Mouse (Mus musculus) left cerebral cortex, adult 8-10 months (tissue): ENCODE results near the gene Clrn1. TPM values are rescaled to one million over a fixed set of nuclear protein-coding genes. Genes with fewer than 3 reads are reported as not detected.
A peak's percentile ranks its signal among the peaks of the same experiment; 100 is the strongest.

ENCODE experiments used
- DNase-seq, 2 experiments: peaks; one replicate each; pipeline ENCODE4 v3.0.0; 2022; ENCODE audit warnings: low spot score in 2 of 2
- total RNA-seq, 4 experiments: library from RNA; stranded (reverse); gene quantifications; 2 replicates each; pipeline ENCODE4 v1.2.4; 2022

Gene Clrn1
- total RNA-seq, 4 experiments from 2014 or later = 0.63 to 1.3 (median 0.85) TPM

DNA sequence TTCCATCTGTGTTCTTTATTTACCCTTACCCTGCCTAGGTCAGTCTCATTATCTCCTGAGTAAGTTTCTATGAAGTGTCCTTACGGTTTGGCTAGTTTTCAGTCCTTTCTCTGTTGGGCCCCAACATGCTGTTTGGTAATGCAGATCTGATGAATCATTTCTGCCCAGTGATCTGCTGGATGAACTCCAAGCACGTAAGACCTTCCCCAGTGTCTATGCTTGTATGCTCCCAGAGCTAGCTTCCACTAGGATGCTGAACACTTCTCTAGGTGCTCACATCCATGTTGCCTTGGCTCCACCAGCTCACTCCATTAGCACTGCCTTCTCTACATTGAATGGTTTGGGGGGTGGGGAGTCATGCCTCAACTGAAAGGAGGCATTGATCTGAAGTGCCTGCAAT, 52.3 kb downstream of the Clrn1 start:
- no peak for DNase-seq

DNA sequence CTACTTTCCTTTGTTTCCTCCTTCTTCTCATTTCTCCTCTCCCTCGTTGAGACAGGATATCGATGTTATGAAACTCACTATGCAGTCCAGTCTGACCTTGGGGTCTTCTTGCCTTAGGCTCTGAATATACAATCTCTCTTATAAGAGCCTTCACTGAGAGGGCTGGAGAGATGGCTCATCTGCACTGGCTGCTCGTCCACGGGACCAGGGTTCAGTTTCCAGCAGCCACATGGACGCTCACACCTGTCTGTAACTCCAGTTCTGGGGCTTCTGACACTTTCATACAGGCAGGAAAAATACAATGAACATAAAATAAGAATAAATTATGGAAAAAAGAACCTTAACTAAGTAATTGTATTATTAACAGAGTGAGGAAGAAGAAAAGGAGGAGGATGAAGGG, 53.6 kb downstream of the Clrn1 start:
- DNase-seq = no peak

DNA sequence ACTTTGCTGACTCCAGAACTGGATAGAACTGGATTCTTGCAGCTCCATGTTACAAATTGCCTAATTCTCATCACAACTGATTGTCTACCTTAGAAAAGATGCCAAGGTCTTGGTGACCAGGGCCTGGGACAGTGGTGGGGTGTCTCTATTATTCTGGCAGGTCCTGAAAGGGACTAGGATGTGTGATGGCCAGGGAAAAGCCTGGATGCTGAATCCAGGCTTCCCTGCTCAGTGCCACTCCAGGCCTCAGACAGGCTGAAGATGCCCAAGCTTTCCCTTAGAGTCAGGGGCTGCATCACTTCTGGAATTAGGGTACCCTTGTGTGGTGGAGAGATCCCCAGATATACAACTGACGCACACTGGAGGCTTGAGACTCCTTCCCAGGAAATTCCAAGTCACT, 55.2 kb downstream of the Clrn1 start:
- DNase-seq = no peak

DNA sequence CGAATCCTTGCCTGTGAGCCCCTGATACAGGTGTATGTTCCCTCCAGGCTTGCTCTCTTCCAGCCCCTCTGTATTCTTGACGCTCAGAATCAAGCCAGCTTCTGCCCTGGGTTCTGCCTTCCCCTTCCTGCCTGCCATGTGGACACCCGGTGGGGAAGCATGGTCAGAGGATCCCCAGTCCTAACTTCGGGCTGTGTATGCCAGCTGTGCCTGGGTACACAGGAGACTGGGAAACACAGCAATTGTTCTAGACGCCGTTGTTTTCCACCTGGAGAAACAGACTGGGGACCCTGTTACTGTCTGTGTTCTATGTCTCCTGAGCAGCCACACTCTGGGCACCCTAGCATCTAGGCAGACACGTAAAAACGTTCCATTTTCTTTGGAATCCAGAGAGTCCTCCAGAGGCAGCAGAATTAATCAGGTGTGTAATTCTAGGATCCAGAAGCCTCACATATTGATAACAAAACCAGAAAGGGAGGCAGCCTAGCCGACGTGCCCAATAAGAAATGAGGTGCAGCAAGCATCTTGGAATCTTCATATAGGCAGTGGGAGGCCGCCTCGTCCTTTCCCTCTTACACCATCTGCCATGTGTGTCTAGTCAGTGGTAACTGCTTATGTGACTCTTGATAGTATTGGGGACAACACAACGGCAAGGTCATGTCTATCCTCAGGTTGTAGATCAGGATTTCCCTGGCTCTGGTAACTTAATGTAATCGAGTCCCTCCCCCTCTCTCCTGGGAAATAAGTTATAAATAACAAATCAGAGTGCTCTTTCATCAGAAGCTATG, 56.6 kb downstream of the Clrn1 start:
- no peak for DNase-seq

DNA sequence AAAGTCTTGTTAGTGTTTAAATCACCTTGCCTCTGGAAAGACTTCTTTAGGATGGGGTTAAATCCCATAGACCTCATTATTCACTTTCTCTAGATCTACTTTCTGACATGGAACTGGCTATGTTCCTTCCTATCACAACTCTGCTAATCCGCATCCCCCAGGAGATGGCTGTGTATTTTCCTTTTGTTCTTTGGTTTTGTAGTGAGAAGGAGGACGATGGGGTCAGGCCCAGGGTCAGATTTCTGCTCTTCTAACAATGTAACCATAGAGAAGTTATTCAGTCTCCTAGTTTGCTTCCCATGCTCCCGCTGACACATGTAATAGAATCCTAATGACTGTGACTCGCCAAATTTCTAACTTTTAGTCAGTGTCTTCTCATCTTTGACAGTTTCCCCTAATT, 58.9 kb downstream of the Clrn1 start:
- no peak for DNase-seq

DNA sequence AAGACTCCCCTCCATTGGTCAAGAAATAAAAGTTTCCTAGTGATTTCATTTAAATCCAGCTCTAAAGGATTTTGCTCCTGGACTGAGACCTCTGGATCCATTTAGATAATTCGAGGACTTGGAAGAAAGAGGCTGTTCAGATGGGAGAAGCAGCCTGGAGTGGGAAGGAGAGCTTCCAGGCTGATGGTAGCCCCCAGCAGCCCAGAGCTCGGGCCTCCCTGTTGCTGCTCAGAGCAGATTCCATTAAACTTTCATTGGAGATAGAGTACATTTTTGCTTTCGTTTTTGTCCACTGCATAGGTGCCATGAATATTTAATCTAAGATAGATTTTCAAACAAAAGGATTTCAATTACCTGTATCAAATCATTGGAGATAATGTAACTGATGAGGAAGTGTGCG, 62.9 kb downstream of the Clrn1 start, which contains the start of gene Mindy4b-ps:
Gene Mindy4b-ps (minus strand): TSS at position 101 of the 400 bp plus-strand sequence.
- DNase-seq = no peak

DNA sequence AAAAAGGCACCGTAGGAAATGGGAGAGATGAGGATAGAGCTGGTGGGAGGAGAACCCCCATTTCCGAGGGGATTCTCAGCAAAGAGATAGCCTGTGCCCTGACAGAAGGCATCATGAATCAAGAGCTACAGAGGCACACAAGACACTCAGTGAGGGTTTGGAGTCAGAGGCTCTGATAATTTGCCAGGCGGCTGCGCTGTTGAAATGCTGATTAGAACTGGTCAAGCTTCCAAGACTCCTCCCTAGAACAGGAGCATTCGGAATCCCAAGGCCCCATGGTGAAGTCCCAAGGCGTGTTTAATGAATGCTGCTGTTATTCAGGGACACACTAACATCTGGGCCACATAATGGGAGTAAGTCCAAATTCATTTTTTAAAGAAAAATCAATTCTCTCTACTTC, 67.8 kb downstream of the Clrn1 start:
- no peak for DNase-seq

DNA sequence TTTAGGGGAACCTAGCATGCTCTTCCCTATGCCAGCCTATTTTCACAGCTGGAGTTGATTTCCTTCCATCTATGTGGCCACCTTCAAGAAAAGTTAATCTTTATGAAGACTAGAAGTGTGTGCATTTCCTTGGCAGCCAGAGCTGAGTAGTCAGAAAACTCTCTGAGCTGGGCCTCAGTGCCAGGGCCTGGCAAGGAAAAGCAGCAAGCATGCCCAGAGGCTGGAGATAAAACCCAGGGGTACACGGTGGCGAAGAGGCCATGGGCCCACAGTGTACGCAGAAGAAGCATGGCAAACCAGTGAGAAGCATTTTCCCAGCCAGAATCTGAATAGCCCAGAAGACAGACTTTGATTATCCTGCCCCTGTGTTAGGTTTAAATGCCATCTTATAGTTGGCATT, 70.9 kb downstream of the Clrn1 start:
- DNase-seq = no peak

DNA sequence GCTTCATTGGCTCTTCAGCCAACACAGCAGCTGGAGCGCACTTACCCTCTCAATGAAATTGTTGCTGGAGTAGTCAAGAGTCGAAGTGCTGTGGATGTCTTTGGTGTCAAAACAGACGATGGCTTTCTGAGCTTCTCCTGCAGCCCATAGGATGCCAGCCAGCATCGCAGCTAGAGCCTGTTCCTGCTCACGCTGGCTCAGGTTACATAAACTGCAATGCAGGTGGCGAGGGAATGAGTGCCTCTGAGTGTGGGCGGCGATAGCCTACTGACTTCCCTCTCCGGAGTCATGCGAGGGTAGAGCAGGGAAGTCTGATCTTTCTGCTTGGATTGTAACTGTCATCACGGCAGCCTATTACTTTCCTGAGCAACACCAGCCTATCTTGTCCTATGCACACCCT, 74.8 kb downstream of the Clrn1 start:
- DNase-seq = peak in 1 of 2 experiments; percentile 57

DNA sequence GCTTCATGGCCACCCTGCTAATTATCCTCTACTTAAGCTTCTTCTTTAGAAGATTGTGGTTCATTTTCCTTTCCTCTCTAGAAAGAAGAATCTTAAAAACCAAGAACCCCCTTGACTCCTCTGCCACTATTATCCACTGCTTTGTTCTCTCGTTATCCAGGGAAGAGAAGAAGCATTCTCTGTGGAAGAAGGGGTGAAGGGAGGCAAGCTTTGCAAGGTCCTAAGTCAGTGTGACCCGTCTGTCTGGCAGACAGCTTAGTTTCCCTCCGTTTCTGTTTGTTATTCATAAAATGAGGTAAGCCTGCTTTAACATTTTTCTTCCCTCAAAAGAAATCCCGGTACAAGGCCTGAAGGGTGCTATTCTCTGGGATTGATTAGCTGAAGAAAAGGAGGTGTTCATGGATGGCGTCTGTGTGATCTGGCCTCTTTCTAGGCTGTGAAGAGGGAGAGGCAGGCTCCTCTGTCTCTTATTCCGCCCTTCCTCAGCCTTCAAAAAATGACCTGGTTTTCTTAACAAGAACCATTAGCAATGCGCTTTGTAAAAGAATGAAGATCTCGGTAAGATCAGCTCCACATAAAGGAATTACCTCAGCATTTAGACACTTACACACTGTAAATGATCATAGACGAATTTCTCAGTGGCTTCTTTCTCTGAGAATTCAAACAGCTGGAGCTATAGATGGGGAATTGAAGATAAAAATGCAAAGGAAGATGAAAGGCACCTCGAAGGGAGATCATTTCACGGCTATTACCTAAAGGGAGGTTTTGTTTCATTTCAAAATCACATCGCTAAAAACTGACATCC, 75.8 kb downstream of the Clrn1 start:
- no peak for DNase-seq

DNA sequence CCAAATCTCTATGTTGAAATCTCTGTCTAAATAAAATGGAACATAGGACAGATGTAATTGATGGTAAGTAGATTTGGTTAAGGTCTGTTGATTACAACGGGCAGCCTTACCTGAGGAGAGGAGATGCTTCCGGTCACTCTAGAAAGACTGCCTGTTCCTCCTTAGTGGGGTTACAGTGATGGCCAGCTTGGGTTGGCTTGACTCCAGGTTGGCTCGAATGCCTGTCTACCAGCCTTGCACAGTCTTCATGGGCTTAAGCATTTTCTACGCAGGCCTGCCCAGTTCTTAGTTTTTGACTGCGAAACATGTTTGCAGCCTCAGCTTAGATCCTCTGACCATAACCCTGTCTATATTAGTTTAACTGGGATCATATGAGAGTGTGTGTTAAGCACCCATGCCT, 76.5 kb downstream of the Clrn1 start:
- DNase-seq = no peak

DNA sequence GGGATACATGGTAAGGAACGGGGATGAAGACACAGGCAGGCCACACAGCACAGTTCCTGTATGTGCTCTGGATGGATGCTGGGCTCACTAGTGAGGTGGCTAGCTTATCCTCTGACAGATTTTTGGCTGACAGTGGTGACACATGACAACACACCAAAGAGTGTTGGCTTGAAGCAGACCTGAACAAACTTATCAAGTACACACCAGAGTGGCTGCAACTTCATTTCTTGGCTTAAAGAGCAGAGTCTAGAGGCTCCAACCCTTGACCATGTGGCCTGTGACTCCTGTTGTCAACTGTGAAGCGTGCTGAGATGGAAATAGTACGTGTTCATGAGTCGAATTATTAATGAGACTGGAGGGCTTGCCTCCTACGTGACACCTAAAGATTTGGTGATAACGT, 80.4 kb downstream of the Clrn1 start:
- DNase-seq = no peak

DNA sequence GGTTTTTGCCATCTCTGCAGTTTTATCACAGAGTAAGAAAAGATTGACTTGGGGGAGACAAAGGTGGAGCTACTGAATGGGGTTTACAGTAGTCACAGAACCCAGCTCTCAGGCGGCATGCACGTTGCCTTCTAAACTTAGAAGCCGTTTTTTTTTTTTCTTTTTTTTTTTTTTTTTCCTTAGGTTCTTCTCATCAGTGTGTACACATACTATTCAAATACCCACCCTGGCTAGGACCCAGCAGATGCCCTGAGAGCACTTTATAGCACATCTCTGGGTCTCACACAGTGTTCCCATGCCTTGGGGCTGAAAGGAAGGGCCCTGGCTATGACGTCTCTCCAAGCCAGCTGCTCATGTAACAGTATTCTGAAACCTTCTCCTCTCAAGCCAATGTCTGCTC, 86.5 kb downstream of the Clrn1 start:
- no peak for DNase-seq

DNA sequence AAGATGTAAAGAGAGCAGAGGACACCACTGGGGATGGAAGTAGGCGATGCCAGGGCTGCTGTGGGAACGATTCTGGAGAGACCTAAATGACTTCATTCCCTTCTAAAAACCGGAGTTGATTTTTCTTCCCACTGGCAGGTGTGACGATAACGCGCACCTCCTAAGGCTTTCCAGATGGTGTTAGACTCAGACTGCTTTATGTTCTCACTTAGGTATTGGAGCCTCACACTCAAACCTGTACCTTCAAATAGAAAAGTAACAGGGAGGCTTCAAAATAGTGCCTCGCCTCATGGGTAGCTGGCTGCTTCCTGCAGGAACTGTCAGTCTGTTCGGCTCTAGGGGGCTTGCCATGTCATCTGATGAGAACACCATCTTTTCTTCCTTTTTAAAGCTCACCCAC, 86.9 kb downstream of the Clrn1 start:
- DNase-seq = no peak

Other genes with a start within 250 kb of the Clrn1 start
- gene Erich6, start 248.1 kb downstream of the Clrn1 start, total RNA-seq = 1 to 10 TPM; 1.0 to 1.9 (median 1.5) TPM
- gene Siah2, start 192.9 kb downstream of the Clrn1 start, total RNA-seq = 10 to 100 TPM; 13.7 to 17.1 (median 16.5) TPM
- gene Mindy4b-ps, start 63.0 kb downstream of the Clrn1 start, total RNA-seq = 1 to 10 TPM; 2.3 to 3.6 (median 2.4) TPM
- 10 to 100 TPM; 46.1 to 52.7 (median 49.1) TPM for gene Med12l, start 120.5 kb upstream of the Clrn1 start, total RNA-seq
- gene Gpr171, start 216.5 kb upstream of the Clrn1 start, total RNA-seq = not detected